Mouse (Mus musculus) kidney, adult 8-10 months (tissue): ENCODE measurements at regions not wholly inside any gene's neighbourhood (a gene's known extent, or its start where the extent isn't known, plus 50 kb on each side); places are given as distances from the start of the nearest gene placed in this dataset.

Experiments used
- DNase-seq, 2 experiments: peaks; one replicate each; pipeline ENCODE4 v3.0.0; 2022

- no peak for DNase-seq
Observed at GRCm38 (mm10) chr8:78877423-78877822, 56.5 kb upstream of the Lsm6 start.

GRCm38 (mm10) chr8:78889708-78890107 is 68.8 kb upstream of the Lsm6 start:
- no peak for DNase-seq

GRCm38 (mm10) chr8:78890571-78890970 is 69.6 kb upstream of the Lsm6 start:
- DNase-seq: no peak

DNA sequence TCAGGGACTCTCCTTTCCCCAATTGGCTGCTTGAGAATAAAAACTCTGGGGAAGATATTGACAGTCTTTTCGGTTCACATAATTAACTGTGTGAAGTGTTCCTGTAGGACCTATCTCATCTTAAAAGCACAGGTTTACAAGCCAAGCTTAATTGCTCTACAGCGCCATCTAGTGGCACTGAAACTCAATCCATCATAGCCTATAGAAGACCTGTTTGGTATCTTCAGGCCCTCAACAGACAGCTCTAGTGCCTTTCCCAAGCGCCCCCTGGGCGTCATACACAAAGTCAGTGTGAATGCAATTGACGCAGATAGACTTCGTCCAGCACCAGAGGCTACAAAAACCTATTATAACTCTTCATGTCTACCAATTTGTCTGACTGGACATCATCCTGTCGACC is 78.9 kb upstream of the Lsm6 start:
- DNase-seq: peak; percentile 43 to 66

DNA sequence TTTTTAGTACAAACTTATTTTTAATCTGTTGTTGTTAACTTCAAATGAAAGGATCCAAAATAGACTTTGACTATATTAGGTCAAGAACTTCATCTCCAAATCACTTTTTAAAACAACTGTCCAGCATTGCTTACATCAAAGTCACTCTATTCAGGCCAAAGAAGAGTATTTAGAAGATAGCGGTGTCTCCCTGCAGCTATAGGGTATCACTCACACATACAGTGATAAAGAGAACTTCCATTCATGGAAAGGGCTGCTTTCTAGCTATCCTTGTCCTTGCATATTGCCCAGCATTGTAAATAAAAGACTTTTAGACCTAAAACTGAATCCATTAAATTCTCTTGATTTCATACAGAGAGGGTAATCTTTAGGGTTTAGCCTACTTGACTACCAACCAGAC is 82.1 kb upstream of the Lsm6 start:
- no peak for DNase-seq

DNA sequence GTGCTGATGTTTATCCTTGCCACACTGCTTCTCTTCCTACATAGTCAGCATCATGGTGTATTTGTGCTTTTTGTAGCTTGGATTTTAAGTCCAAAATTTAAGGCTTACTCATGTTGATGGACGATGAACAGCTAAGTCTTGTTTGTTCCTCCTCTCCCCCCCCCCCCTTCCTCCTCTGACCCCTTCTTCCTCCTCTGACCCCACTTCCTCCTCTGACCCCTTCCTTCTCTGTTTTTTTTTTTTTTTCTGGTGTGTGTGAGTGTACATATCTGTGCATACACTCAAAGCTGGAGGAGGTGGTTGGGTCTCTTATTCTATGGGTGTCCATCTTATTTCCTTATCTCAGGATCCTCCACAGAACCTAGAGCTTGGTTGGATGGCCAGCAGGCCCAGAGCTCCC is 87.0 kb upstream of the Lsm6 start:
- DNase-seq: no peak

DNA sequence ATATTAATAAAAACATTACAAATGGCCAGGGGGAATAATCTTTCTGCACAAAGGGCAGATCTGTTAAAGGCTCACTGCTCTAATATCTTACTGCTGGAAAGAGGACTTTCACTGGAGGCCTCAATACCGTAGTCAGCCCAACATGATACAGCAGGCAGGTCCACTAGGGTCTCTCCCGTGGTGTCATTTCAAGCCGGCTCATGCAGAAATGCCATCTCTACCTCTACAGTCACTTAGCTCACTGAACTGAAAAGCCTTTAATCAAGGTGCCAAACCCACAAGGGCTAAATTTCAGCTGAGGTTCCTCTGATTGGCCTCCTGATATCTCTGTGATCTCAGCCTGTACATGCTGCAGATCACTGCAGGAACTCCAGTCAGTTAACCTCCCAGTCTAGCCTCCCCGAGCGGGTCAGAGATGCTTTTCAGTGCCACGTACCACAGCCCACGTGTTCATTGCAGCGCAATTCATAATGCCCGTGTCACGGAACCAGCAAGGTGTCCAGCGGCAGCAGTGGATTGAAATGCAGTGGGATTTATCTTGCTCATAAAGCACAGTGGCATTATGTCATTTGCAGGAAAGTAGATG is 90.4 kb upstream of the Lsm6 start:
- DNase-seq: no peak

DNA sequence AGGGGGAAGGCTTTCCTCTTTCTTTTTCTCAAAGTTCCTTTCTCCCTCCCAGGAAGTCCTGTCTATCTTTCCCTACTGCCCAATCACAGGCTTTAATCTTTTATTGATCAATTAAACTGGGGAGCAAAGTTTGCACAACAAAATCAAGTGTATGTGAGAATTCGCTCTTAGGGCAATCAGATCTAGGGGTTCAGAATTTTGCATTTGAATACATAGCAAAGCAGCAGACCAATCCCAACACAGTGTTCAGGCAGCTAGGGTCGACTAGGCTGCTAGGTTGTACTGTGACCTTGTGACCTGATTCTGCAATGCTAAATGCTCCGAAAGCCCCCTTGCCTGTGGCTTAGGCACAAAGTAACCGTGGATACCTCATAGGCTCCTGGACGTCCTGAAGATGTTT is 91.5 kb upstream of the Lsm6 start:
- DNase-seq: no peak

DNA sequence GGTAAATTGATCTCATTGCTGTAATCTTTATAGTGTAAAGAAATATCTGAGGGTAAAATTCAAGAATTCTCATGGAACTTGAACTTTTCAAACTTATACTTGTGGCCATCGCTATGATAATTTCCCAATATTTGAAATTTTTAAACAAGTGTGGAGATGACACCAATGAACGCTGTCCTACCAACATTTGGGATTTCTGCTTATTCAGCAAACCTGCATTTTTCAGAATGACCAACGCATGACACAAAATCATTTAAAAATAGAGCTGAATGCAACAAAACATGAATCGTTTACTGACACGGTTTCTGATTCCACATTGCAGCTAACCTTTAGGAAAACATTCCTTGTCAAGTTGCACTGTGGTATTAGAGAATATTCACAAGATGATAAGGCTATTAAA is 92.9 kb upstream of the Lsm6 start:
- DNase-seq: no peak

DNA sequence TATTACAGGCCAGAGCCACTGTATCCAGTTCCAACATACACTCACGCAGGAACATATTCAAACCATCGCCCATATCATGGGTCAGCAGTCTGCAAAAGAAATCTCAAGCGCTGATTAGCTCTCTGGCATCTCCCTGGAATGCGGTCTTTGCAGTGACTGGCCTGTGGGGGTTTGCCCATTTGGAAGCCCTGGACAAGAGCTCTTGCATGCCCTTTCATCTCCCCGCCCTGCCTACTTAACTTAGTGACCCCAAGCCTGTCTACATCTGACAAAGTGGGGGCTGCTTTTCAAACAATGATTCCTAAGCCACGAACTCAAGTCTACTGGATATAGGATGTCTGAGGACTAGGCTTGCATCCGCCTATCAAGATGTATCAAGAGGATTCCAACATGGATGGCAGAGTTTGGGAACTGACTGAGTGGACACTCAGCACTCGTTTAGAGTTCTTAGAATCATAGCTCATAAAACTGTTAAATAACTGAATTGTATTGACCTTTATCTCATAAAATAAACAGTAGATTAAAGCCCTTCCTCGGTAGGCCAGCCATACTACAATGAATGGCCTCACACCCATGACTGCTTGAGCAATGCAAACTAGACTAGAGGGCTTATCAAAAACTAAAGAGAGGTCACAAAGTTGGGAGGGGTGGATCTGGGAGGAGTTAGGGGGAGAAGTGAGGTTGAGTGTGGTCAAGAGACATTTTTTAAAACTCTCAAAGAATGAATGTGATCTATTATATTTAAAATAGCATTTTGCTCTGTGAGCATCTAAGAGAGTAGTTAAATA is 97.4 kb upstream of the Zfp827 start:
- DNase-seq: no peak

DNA sequence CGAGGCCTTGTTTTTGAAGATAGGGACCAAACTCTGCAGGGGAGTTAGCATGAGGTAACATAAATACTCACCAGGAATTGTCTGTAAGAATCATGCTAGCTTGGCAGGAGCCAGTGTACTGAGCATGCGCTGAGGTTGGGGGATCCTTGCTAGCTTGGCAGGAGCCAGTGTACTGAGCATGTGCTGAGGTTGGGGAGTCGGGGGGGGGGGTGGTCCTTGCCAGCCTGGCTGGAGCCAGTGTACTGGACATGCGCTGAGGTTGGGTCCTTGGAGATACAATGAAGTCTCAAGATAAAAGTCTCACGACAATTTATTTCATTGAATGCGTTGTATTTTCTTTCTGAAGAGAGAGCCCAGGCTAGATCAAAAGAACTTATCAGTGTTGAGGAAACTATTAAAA is 96.2 kb upstream of the Zfp827 start:
- DNase-seq: no peak

DNA sequence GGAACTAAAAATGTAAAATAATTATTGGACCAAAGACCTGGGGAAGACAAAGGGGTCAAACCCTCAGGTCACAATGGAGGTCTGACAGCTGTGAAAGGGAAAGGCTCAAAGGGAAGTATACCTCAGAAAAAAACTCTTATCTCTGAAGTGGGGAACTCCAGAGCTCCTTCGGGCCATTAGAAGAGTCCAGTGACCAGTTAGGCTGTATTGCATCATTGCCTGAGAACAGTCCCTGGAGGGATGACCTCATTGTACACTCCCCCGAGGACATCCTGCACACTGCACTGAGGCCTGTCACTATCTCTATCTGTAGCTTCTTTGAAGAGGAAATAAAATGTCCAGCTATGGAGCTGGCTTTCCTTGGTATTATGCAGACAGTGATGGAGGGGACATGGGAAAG is 88.2 kb upstream of the Zfp827 start:
- no peak for DNase-seq

GRCm38 (mm10) chr8:78941558-78941957 is 86.7 kb upstream of the Zfp827 start:
- DNase-seq: no peak

DNA sequence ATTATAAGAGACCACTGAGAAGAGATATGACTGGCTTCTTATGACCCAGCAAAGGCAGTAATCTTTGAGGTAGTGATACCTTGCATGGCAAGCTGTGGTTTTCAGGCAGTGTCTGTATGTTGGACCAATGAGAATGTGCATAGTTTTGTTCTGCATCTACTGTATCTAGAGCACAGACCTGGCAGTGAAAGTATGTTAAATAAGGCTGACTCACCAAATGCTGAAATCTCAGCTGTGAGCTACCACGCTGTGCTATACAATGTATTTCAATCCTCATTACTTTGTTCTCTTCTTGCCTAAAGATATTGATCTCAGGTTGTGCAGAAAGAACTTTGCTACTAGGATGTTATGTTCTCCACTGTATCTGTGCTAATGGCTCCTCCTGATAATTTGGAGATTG is 83.9 kb upstream of the Zfp827 start:
- no peak for DNase-seq

DNA sequence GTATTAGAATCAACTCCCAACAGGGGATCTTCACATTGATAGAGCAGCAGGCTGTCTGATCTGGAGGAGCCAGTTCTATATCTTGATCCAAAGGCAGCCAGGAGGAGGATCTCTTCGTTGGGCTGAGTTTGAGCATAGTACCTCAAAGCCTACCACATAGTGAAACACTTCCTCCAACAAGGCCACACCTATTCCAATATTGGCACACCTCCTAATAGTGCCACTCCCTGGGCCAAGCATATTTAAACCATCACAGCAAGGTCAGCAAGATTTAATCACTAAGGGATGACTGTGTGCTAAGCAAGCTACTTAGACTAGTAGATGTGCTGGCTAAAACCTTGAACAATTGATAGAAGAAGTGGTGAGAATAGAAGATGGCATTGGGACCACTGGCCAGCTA is 82.6 kb upstream of the Zfp827 start:
- no peak for DNase-seq

- no peak for DNase-seq
Observed at GRCm38 (mm10) chr8:78946085-78946484, 82.2 kb upstream of the Zfp827 start.

DNA sequence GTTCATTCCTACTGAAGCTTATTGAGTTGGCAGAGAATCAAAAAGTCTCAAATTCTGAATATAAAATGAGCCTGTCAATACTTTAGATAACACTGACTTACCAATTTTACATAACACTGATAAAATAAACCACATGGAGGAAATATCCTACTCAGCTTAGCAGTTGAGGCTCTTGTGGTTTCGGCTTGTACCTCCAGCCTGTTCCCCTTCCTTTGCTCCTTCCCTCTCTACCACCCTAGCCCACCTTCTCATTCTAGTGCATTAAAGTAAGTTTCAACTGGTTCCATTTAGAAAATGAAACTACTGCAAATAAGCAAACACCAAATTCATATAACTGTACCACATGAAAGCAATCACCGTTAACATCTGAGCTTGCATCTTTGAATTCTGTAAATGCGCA is 53.2 kb upstream of the Zfp827 start:
- DNase-seq: no peak
